ENCODE assay signal across 7 mouse cellular contexts in the genomic region with DNA sequence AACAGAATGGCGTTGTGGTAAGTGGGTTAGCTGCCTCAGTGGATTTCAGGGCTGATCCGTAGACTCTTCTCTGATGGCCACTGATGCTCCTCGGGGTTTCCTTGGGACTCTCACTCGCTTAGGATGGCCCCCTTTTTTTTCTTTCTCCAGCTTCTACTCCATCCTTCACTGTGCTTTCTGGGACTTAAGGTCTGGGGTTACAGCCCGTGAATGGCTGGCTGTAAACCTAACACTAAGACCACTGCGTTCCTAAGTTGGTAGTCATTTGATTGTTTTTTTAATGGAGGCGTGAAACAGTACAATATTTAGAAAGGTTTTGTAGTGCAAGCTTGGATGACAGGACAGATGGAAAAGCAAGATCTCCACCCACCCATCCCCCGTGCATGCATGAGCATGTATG. TPM values are rescaled to one million over a fixed set of nuclear protein-coding genes. Genes with fewer than 3 reads are reported as not detected.
A peak's percentile ranks its signal among the peaks of the same experiment; 100 is the strongest.
DNase-seq lines count a peak whose midpoint lies in the region; ATAC-seq lines count a peak whose summit lies in the region.

No protein-coding gene starts in this region.

- ATAC-seq in lung, embryonic 16.5 days (ENCODE audit: low read depth): no peak
- ATAC-seq in forebrain, embryonic 11.5 days (replicated peaks; ENCODE audit: low FRiP score): no peak
- no peak for ATAC-seq in limb, embryonic 12.5 days (ENCODE audit: insufficient number of reproducible peaks, insufficient read depth, low FRiP score, low TSS enrichment, low read depth)
- no peak for ATAC-seq in stomach, embryonic 14.5 days (ENCODE audit: insufficient number of reproducible peaks, insufficient read depth, low FRiP score, low read depth)

- peak overlapping the region; percentile 77 for H3K9ac ChIP-seq in lung, embryonic 16.5 days (ENCODE audit: low read length)
- peak overlapping the region; percentile 75 for H3K9ac ChIP-seq in forebrain, embryonic 11.5 days (ENCODE audit: low read length)
- H3K9ac ChIP-seq in limb, embryonic 12.5 days (replicated peaks): peak overlapping the region; percentile 71; the same call in 1 of the 2 replicates
- peak overlapping the region; percentile 50; the same call in 1 of the 2 replicates for H3K9ac ChIP-seq in stomach, embryonic 14.5 days (replicated peaks; ENCODE audit: low read depth, low read length)

- H3K27me3 ChIP-seq in lung, embryonic 16.5 days (ENCODE audit: control insufficient read depth, insufficient read depth, low read depth, low read length): no peaks in the 10 kb centered on the region
- no peaks in the 10 kb centered on the region for H3K27me3 ChIP-seq in forebrain, embryonic 11.5 days (ENCODE audit: control insufficient read depth, insufficient read depth, low read length)
- no peaks in the 10 kb centered on the region for H3K27me3 ChIP-seq in limb, embryonic 12.5 days
- H3K27me3 ChIP-seq in stomach, embryonic 14.5 days (ENCODE audit: control insufficient read depth, insufficient read depth, low read length): no peaks in the 10 kb centered on the region

- no peak for DNase-seq in lung, postnatal 4 days
- no peak for DNase-seq in forebrain, embryonic 11.5 days (ENCODE audit: low spot score)
- no peak for DNase-seq in urinary bladder, postnatal 14 days (ENCODE audit: low spot score)
- no peak for DNase-seq in MN1 (ENCODE audit: low spot score)

- 19% methylated on average over 8 of the region's 8 CpGs for WGBS in lung, embryonic 16.5 days
- 29% methylated on average over 8 of the region's 8 CpGs for WGBS in forebrain, embryonic 11.5 days
- 20% methylated on average over 8 of the region's 8 CpGs for WGBS in limb, embryonic 12.5 days
- 19% methylated on average over 8 of the region's 8 CpGs for WGBS in stomach, embryonic 14.5 days

- H3K27ac ChIP-seq in lung, embryonic 16.5 days (ENCODE audit: low read length): peak overlapping the region; percentile 50; the same call in 1 of the 2 replicates
- no peak overlapping the region for H3K27ac ChIP-seq in forebrain, embryonic 11.5 days (ENCODE audit: low read depth, low read length)
- peak overlapping the region; percentile 81 for H3K27ac ChIP-seq in limb, embryonic 12.5 days
- H3K27ac ChIP-seq in stomach, embryonic 14.5 days (ENCODE audit: low read length): peak overlapping the region; percentile 77

- H3K4me3 ChIP-seq in lung, embryonic 16.5 days (ENCODE audit: low read length): peak overlapping the region; percentile 91
- peak overlapping the region; percentile 90 for H3K4me3 ChIP-seq in forebrain, embryonic 11.5 days (ENCODE audit: low read depth, low read length)
- peak overlapping the region; percentile 91 for H3K4me3 ChIP-seq in limb, embryonic 12.5 days (replicated peaks)
- H3K4me3 ChIP-seq in stomach, embryonic 14.5 days (ENCODE audit: low read depth, low read length): peak overlapping the region; percentile 96

- no peaks in the 10 kb centered on the region for H3K9me3 ChIP-seq in lung, embryonic 16.5 days (ENCODE audit: control insufficient read depth, low read length)
- no peaks in the 10 kb centered on the region for H3K9me3 ChIP-seq in forebrain, embryonic 11.5 days (ENCODE audit: control insufficient read depth, low read length)
- H3K9me3 ChIP-seq in limb, embryonic 12.5 days: no peaks in the 10 kb centered on the region
- H3K9me3 ChIP-seq in stomach, embryonic 14.5 days (ENCODE audit: control insufficient read depth, low read depth, low read length): no peaks in the 10 kb centered on the region

- peak overlapping the region; percentile 78 for H3K4me2 ChIP-seq in lung, embryonic 16.5 days (ENCODE audit: low read depth, low read length)
- H3K4me2 ChIP-seq in forebrain, embryonic 11.5 days (ENCODE audit: low read depth, low read length, severe bottlenecking): peak overlapping the region; percentile 69
- H3K4me2 ChIP-seq in limb, embryonic 12.5 days: peak overlapping the region; percentile 76
- peak overlapping the region; percentile 74 for H3K4me2 ChIP-seq in stomach, embryonic 14.5 days (replicated peaks; ENCODE audit: low read depth, low read length)

- peaks cover 3% of the 10 kb centered on the region for H3K4me1 ChIP-seq in lung, embryonic 16.5 days (replicated peaks; ENCODE audit: control insufficient read depth, insufficient read depth, low read length)
- peaks cover 6% of the 10 kb centered on the region; the same call in 1 of the 2 replicates for H3K4me1 ChIP-seq in forebrain, embryonic 11.5 days (replicated peaks; ENCODE audit: control insufficient read depth, insufficient read depth, low read length)
- peaks cover 7% of the 10 kb centered on the region for H3K4me1 ChIP-seq in limb, embryonic 12.5 days (replicated peaks)
- 0 out of 2 replicates have a peak, but pooled peaks cover 7% of the 10 kb centered on the region for H3K4me1 ChIP-seq in stomach, embryonic 14.5 days (ENCODE audit: control insufficient read depth, insufficient read depth, low read length)

- no peaks in the 10 kb centered on the region for H3K36me3 ChIP-seq in lung, embryonic 16.5 days (ENCODE audit: control insufficient read depth, insufficient read depth, low read length)
- no peaks in the 10 kb centered on the region for H3K36me3 ChIP-seq in forebrain, embryonic 11.5 days (ENCODE audit: control insufficient read depth, insufficient read depth, low read length)
- no peaks in the 10 kb centered on the region for H3K36me3 ChIP-seq in limb, embryonic 12.5 days
- H3K36me3 ChIP-seq in stomach, embryonic 14.5 days (ENCODE audit: control insufficient read depth, insufficient read depth, low read length): no peaks in the 10 kb centered on the region

RNA-seq across cellular contexts. Expression of gene Rcl1, which starts 0.9 kb away (rescaled TPM):
- 36.8 and 40.2 TPM in 2 replicates for polyA plus RNA-seq in lung, embryonic 16.5 days (2015; fragmentation: Nextera tagmentation; extraction: Ambion mirVana)
- 52.2 and 54.5 TPM in 2 replicates for polyA plus RNA-seq in forebrain, embryonic 11.5 days (2014; fragmentation: Nextera tagmentation; extraction: Ambion mirVana)
- polyA plus RNA-seq in limb, embryonic 12.5 days (2016; fragmentation: Nextera tagmentation; extraction: Ambion mirVana): 59.3 and 61.5 TPM in 2 replicates
- 50.7 and 57.8 TPM in 2 replicates for polyA plus RNA-seq in stomach, embryonic 14.5 days (2014; fragmentation: Nextera tagmentation; extraction: Ambion mirVana)

RNA-seq across cellular contexts. Expression of gene Ak3, which starts 52.5 kb away (rescaled TPM):
- polyA plus RNA-seq in lung, embryonic 16.5 days (2015; fragmentation: Nextera tagmentation; extraction: Ambion mirVana): 79.7 and 80.8 TPM in 2 replicates
- 83.8 and 88.7 TPM in 2 replicates for polyA plus RNA-seq in forebrain, embryonic 11.5 days (2014; fragmentation: Nextera tagmentation; extraction: Ambion mirVana)
- polyA plus RNA-seq in limb, embryonic 12.5 days (2016; fragmentation: Nextera tagmentation; extraction: Ambion mirVana): 71.8 and 73.2 TPM in 2 replicates
- polyA plus RNA-seq in stomach, embryonic 14.5 days (2014; fragmentation: Nextera tagmentation; extraction: Ambion mirVana): 85.1 and 97.2 TPM in 2 replicates
